Mouse (Mus musculus) embryo, embryonic 11 days (tissue): ENCODE results near the gene Zdhhc14.

Experiments used
- DNase-seq: peaks from one replicate; pipeline ENCODE4 v3.0.0-alpha.2; 2015

Zdhhc14 gene

GRCm38 (mm10) chr17:5556568-5556967 lies 64.2 kb downstream of the Zdhhc14 start:
- DNase-seq = no peak

DNA sequence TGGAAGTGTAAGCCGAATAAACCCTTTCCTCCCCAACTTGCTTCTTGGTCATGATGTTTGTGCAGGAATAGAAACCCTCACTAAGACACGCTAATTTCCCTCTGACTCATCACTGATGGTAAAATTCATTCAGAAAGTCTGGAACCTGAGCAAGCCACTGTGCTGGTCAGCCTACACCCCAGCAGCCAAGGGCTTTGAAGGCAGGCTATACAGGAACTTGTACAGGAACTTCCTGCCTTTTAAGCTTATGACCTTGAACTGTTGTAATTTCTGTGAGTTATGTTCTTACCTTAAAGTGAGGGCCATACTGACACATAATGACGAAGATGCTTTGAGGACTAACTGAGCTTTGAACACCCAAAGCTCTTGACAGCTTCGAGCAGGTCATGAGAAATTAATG lies 67.9 kb downstream of the Zdhhc14 start:
- DNase-seq = no peak

DNA sequence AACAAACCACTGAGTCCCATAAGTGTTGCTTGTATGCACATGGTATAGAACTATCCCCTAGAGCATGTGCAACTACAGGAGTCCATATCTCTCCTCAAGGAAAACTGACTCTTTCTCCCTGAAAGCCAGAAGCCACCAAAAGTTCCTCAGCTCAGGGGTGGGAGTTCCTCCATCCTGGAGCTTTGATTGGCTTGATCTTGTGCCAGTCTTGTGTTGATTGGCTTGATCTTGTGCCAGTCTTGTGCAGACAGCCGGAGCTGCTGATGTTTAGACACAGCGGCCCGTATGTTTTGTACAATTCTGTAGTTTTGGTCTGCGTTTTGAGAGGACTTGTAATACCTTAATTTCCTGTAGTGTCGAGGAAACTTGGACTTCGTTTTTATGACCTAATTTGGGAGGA lies 70.8 kb downstream of the Zdhhc14 start:
- DNase-seq = no peak

GRCm38 (mm10) chr17:5566006-5566405 lies 73.6 kb downstream of the Zdhhc14 start:
- DNase-seq = no peak

DNA sequence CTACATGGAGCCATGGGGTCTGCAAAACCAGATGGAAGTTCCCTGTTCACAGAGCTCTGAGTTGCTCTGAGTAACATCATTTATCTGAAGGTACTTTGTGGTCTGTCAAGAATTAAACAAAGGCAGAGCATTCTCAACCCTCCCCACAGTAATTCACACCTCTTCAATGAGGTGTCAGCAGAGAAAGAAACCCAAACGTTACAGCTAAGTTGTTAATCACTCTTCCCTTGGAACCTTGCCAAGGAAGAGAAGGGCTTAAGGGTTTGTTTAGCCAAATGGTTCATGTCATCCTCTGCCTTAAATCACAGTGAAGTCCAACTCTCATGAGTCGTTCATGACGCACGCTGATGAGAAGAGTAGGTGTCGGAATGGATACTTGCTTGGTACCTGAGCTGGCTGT lies 75.6 kb downstream of the Zdhhc14 start:
- DNase-seq = no peak

GRCm38 (mm10) chr17:5569131-5570030 lies 77.0 kb downstream of the Zdhhc14 start:
- no peak for DNase-seq

GRCm38 (mm10) chr17:5572096-5572730 lies 79.9 kb downstream of the Zdhhc14 start:
- DNase-seq = no peak

- no peak for DNase-seq
Measured at GRCm38 (mm10) chr17:5572745-5573420, 80.5 kb downstream of the Zdhhc14 start.

DNA sequence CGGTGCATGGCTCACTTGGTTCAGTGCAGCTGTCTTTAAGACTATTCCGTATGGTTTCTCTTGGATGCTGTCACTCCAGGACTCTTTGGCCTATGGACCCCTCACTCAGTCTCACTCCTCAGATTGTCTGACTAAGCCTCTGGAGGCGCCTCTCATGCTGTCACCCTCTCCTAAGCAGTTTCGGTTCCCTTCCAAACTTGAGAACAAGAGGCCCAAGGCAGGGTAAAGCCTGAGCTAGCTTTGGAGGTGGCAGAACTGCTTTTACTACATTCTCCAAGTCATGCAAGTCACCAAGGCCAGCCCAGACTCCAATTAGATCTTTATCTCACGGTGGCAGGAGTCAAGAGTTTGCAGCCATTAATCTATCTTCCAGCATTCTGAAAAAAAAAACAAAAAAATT lies 82.3 kb downstream of the Zdhhc14 start:
- no peak for DNase-seq

DNA sequence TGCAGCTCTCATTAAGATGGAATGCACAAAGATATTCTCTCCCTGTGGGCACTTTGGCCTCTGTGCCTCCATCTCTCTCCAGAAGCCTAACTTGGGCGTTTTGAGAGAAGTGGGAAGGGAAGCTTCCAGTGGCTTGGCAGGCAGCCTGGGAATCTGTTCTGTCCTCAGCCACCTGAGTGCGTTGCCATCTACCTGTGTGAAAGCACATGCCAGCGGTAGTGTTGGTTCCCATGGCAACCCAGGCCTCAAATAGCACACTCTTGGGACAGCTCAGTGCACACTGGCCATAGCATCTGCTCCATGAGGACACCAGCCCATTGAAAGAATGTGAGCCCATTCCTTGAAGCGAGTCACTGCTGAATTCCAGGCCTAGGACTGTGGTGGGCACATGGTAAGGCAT lies 83.2 kb downstream of the Zdhhc14 start:
- DNase-seq = no peak

DNA sequence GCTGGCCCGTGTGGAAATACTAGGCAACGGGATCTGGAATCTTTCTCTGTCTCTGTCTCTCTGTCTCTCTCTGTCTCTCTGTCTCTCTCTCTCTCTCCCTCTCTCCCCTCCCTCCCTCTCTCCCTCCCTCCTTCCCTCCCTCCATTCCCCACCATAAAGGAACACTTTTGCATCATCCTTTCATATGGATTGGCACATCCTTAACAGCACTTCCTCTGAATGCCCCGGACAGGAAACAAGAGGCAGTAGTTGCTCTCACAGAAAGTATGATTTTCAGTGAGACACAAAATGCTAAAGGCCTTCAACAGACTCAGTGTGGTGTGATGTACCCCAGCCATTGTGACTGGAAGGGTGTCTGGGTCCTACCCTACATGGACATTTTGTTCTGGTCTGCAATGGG lies 89.9 kb downstream of the Zdhhc14 start:
- DNase-seq = no peak

GRCm38 (mm10) chr17:5582937-5583336 lies 90.6 kb downstream of the Zdhhc14 start:
- no peak for DNase-seq

- no peak for DNase-seq
Measured at GRCm38 (mm10) chr17:5583472-5584145, 91.3 kb downstream of the Zdhhc14 start.

- no peak for DNase-seq
Measured at GRCm38 (mm10) chr17:5591604-5592209, 99.3 kb downstream of the Zdhhc14 start.

- no peak for DNase-seq
Measured at GRCm38 (mm10) chr17:5593071-5593470, 100.7 kb downstream of the Zdhhc14 start.

DNA sequence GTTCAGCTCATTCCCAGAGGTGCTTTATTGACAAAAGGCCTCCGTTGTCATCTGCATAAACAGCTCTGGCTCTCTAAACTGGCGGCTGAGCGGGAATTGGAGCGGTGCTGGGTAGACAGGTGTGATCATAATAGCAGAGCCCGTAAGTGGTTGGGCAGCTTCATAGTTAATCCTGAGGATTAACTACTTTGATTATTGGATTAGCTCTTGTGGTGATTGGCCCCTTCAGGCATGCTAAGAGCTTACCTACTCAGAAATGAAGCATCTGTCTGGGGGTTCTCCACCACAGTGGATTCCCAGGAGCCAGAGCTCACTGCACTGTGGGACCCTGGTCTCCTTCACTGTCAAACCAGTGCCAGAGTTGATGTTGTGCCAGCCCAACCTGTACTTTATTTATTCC lies 102.7 kb downstream of the Zdhhc14 start:
- DNase-seq = no peak

GRCm38 (mm10) chr17:5596490-5596889 lies 104.1 kb downstream of the Zdhhc14 start:
- no peak for DNase-seq

DNA sequence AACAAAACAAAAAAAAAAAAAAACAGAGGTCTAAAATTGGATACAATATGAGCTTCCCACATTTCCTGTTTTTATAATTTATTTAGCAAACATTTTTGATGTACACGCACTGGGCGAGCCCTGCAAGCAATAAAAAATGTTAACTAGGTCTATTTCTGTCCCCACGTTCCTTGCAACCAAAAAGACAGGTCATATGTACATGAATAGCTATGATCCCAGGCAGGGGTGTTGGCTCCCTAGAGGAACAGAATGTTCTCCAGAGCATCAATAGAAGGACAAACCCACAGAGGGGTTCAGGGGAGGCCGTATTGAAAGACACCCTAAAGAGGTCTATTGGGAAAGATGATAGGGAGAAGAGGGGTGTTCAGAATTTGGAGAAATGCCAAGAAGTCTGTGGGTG lies 106.6 kb downstream of the Zdhhc14 start:
- no peak for DNase-seq

DNA sequence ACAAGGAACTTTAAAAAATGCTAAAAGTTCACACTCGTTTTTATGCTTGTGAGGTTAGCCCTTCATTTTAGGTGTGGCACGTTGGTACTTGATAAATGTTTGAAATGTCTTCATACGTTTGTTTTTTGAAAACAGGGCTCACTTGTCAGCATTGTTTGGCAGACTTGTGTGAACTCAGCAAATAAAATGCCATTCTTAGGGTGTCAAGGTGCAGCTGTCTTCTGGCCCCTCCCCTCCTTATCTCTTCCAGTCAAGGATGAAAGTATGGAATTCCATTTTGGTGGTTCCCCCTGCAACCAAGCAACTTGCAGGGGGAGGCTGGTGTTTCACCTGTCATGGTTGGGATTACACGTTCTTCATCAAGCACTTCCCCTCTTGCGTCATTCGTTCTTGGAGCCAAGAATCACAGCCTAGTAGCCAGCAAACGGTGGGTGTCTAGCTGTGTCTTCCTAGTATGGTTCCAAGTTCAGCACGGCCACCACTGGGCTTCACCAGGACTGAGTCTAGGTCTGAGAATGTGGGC lies 108.2 kb downstream of the Zdhhc14 start:
- DNase-seq = no peak

DNA sequence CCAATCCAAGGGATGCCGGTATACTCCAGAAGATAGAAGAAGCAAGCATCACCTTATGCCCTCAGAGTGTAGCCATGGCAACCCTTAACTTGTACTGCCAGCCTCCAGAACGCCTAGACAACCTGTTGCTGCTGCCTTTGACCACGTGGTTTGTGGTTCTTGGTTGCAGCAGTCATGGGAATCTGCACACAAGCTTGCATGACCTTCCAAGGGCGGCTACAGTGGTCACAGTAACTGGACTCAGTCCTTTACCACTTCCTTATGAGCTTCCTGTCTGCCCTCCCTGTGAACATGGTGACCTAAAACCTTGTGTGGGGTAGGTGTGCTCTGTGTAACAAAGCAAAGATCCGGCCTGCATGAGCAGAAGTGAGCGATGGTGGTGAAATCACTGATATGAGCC lies 109.6 kb downstream of the Zdhhc14 start:
- no peak for DNase-seq

DNA sequence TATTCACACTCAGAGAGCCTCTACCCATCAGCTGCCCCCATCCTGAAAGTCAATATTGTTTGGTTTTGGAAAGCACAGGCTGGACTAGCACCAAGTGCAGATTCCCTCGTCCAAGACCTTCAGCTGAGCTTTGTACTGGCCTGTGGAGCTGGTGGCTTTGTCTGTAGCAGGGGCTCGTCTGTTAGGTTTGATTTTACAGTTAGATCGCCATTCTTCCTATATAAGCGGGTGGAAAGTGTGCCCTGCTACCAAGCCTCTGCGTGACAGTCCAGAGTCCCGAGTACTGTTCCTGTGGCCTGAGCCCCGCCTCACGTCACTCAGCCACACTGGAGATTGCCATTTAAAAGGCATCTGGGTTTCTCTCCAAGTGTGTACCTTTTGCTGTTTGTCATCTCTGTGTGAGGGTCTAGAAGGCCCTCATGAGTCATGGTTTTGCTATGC lies 113.8 kb downstream of the Zdhhc14 start:
- no peak for DNase-seq

DNA sequence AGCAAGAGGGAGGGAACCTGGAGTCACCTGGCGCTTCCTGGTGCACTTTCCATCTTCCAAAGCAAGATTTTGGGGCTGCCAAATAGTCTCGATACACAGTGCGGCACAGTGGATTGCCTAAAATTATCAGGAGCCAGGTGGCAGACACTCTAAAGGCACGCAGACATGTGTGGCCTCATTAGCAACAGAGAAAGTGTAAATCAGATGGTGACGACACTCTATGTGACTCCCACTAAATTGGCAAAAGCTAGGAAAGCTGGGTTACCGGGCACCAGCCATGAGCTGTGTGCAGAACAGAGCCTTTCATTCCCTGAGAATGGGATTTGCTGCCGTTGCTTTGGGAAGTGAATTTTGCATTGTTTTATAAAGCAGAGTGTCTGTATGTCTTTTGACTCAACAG lies 115.0 kb downstream of the Zdhhc14 start:
- no peak for DNase-seq
